Mouse (Mus musculus): ENCODE measurements around the gene Tns1. TPM values are rescaled to one million over a fixed set of nuclear protein-coding genes. Genes with fewer than 3 reads are reported as not detected.

Gene Tns1
- total and polyA plus RNA-seq, 3 experiments: 0.40 to 3.6 (median 0.89) TPM

GRCm38 (mm10) chr1:73979214-73979613 is 145.0 kb downstream of the Tns1 start:
- no peak for DNase-seq (ENCODE audit: extremely low read depth)
- Histone ChIP-seq H3K27ac (ENCODE audit: insufficient read depth, low read depth) (no peak overlapping the region), H3K36me3 (replicated peaks in 1 of 2; ENCODE audit: control insufficient read depth in 1 of 2, insufficient read depth in 1 of 2, low read length in 1 of 2) (no peaks in the 10 kb centered on the region), H3K9ac (ENCODE audit: insufficient read depth, low read depth) (no peak overlapping the region), H3K79me2 (replicated peaks; ENCODE audit: control insufficient read depth, extremely low read depth, insufficient read depth, poor library complexity, severe bottlenecking) (no peaks in the 10 kb centered on the region), H3K27me3 (replicated peaks) (no peaks in the 10 kb centered on the region), H3K4me3 (replicated peaks in 1 of 3; ENCODE audit: low read depth in 2 of 3, low read length in 2 of 3, poor library complexity in 1 of 3) (no peak overlapping the region), H3K9me3 (replicated peaks; ENCODE audit: low read length) (no peaks in the 10 kb centered on the region), H3K4me1 (ENCODE audit: control insufficient read depth in 1 of 2, insufficient read depth in 2 of 2) (no peaks in the 10 kb centered on the region), H3K4me2 (ENCODE audit: insufficient read depth, low read depth, poor library complexity, severe bottlenecking) (no peak overlapping the region)
- in situ Hi-C loops (cut with MboI; ENCODE audit: low pct_ligation_motif_present, low pct_unique_long_range_greater_than_20kb, low sequenced_read_pairs) (no loop called here), dilution Hi-C loops (cut with MboI; ENCODE audit: extremely low pct_ligation_motif_present, extremely low pct_unique_long_range_greater_than_20kb, low sequenced_read_pairs) (no loop called here)
- TF ChIP-seq RAD21 (IDR thresholded peaks at IDR 0.05; ENCODE audit: low read depth, low read length): no peak
- TF ChIP-seq PAX5 (IDR thresholded peaks at IDR 0.05; ENCODE audit: low read length): no peak
- no peak for TF ChIP-seq CTCF (conservative IDR thresholded peaks at IDR 0.05 in 1 of 2, IDR thresholded peaks at IDR 0.05 in 1 of 2; ENCODE audit: low read depth in 2 of 2, low read length in 2 of 2)
- TF ChIP-seq SMC3 (IDR thresholded peaks at IDR 0.05; ENCODE audit: low read depth, low read length): no peak
- no peak for TF ChIP-seq ETS1 (conservative IDR thresholded peaks at IDR 0.05; ENCODE audit: low read depth, low read length)
- no peak for TF ChIP-seq USF1 (IDR thresholded peaks at IDR 0.05; ENCODE audit: low read depth, low read length)
- TF ChIP-seq ZC3H11A (IDR thresholded peaks at IDR 0.05; ENCODE audit: low read depth, low read length): no peak
- no peak for TF ChIP-seq MAFK (IDR thresholded peaks at IDR 0.05; ENCODE audit: insufficient replicate concordance, low read length)
- no peak for TF ChIP-seq ZMIZ1 (IDR thresholded peaks at IDR 0.05; ENCODE audit: low read depth, low read length)
- TF ChIP-seq TCF12 (IDR thresholded peaks at IDR 0.05; ENCODE audit: low read depth, low read length): no peak
- TF ChIP-seq EP300 (IDR thresholded peaks at IDR 0.05; ENCODE audit: low read length): no peak
- no peak for TF ChIP-seq HCFC1 (IDR thresholded peaks at IDR 0.05; ENCODE audit: low read depth, low read length)

- Histone ChIP-seq H3K36me3 (replicated peaks in 1 of 2; ENCODE audit: control insufficient read depth in 1 of 2, insufficient read depth in 1 of 2, low read length in 1 of 2) (no peaks in the 10 kb centered on the region), H3K4me2 (ENCODE audit: insufficient read depth, low read depth, poor library complexity, severe bottlenecking) (no peak overlapping the region), H3K4me3 (replicated peaks in 1 of 3; ENCODE audit: low read depth in 2 of 3, low read length in 2 of 3, poor library complexity in 1 of 3) (no peak overlapping the region), H3K79me2 (replicated peaks; ENCODE audit: control insufficient read depth, extremely low read depth, insufficient read depth, poor library complexity, severe bottlenecking) (no peaks in the 10 kb centered on the region), H3K4me1 (ENCODE audit: control insufficient read depth in 1 of 2, insufficient read depth in 2 of 2) (no peaks in the 10 kb centered on the region), H3K9ac (ENCODE audit: insufficient read depth, low read depth) (no peak overlapping the region), H3K27ac (ENCODE audit: insufficient read depth, low read depth) (no peak overlapping the region), H3K27me3 (replicated peaks) (no peaks in the 10 kb centered on the region), H3K9me3 (replicated peaks; ENCODE audit: low read length) (no peaks in the 10 kb centered on the region)
- no peak for DNase-seq (ENCODE audit: extremely low read depth)
- dilution Hi-C loops (cut with MboI; ENCODE audit: extremely low pct_ligation_motif_present, extremely low pct_unique_long_range_greater_than_20kb, low sequenced_read_pairs) (no loop called here), in situ Hi-C loops (cut with MboI; ENCODE audit: low pct_ligation_motif_present, low pct_unique_long_range_greater_than_20kb, low sequenced_read_pairs) (no loop called here)
- TF ChIP-seq PAX5 (IDR thresholded peaks at IDR 0.05; ENCODE audit: low read length): no peak
- no peak for TF ChIP-seq KAT2A (IDR thresholded peaks at IDR 0.05; ENCODE audit: insufficient replicate concordance, low read length)
- no peak for TF ChIP-seq MEF2A (IDR thresholded peaks at IDR 0.05; ENCODE audit: borderline replicate concordance, low read depth, low read length)
- no peak for TF ChIP-seq CHD2 (IDR thresholded peaks at IDR 0.05; ENCODE audit: low read length)
- TF ChIP-seq TBP (conservative IDR thresholded peaks at IDR 0.05; ENCODE audit: low read depth, low read length): no peak
- no peak for TF ChIP-seq MYC (IDR thresholded peaks at IDR 0.05; ENCODE audit: low read depth, low read length)
These were observed 145.7 kb downstream of the Tns1 start for GRCm38 (mm10) chr1:73978576-73978975.

Data from CH12.LX (cell line).